Mouse (Mus musculus) embryonic facial prominence, embryonic 15.5 days (tissue): ENCODE measurements around the gene Rnaset2b. TPM values are rescaled to one million over a fixed set of nuclear protein-coding genes. Genes with fewer than 3 reads are reported as not detected.
"Not testable (repeated sequence)": the region's sequence is repeated elsewhere in the genome, so short reads cannot be mapped to it uniquely, and the experiment has no call there.

Experiments
- ATAC-seq: fragments of 200-750 bp; cut with Nextera tagmentation; 2 replicates; pipeline ENCODE4 v1.8.0; 2017; ENCODE audit warnings: low read depth, moderate TSS enrichment; ENCODE audit not compliant: insufficient number of reproducible peaks, low FRiP score, low TSS enrichment
- H3K27ac ChIP-seq: fragments of 300-500 bp; sonication (generic); replicated peaks from 2 replicates; pipeline ENCODE4 v1.5.1; 2015; ENCODE audit warnings: mild to moderate bottlenecking, inconsistent platforms
- H3K27me3 ChIP-seq: fragments of 300-500 bp; sonication (generic); 2 replicates; pipeline ENCODE4 v1.6.1; 2015; ENCODE audit warnings: inconsistent platforms
- H3K36me3 ChIP-seq: fragments of 300-500 bp; sonication (generic); 2 replicates; pipeline ENCODE4 v1.6.1; 2015; ENCODE audit warnings: mild to moderate bottlenecking, inconsistent platforms
- H3K4me1 ChIP-seq: fragments of 300-500 bp; sonication (generic); 2 replicates; pipeline ENCODE4 v1.6.1; 2015; ENCODE audit warnings: inconsistent platforms
- H3K4me2 ChIP-seq: fragments of 300-500 bp; sonication (generic); replicated peaks from 2 replicates; pipeline ENCODE4 v1.6.1; 2015; ENCODE audit warnings: mild to moderate bottlenecking, inconsistent platforms
- H3K4me3 ChIP-seq: fragments of 300-500 bp; sonication (generic); replicated peaks from 2 replicates; pipeline ENCODE4 v1.5.1; 2015; ENCODE audit warnings: mild to moderate bottlenecking, inconsistent platforms
- H3K9ac ChIP-seq: fragments of 300-500 bp; sonication (generic); 2 replicates; pipeline ENCODE4 v1.6.1; 2015; ENCODE audit warnings: inconsistent platforms
- H3K9me3 ChIP-seq: fragments of 300-500 bp; sonication (generic); replicated peaks from 2 replicates; pipeline ENCODE4 v1.6.1; 2016; ENCODE audit warnings: inconsistent platforms
- WGBS: fragments of 180-500 bp; shearing (Covaris S2); methylation state at CpG from one replicate; pipeline ENCODE4 v1.1.7; 2015; 5-methylcytosine and 5-hydroxymethylcytosine counted together
- polyA plus RNA-seq: library from polyadenylated mRNA; unstranded; fragments of >200 nt; fragmentation: Nextera tagmentation; extraction: Ambion mirVana; gene quantifications from 2 replicates; pipeline ENCODE4 v1.2.1, GENCODE M21; 2015

Rnaset2b gene
- polyA plus RNA-seq, 1 experiment from 2014 or later = 219 TPM

- 50% methylated on average over 3 of the region's 14 CpGs for WGBS
- not testable (repeated sequence) for H3K27ac ChIP-seq, H3K27me3 ChIP-seq, H3K4me1 ChIP-seq, H3K9ac ChIP-seq, ATAC-seq, H3K4me3 ChIP-seq, H3K36me3 ChIP-seq, H3K9me3 ChIP-seq, H3K4me2 ChIP-seq
Measured at GRCm38 (mm10) chr17:7025764-7026346, 55.4 kb downstream of the Rnaset2b start.

GRCm38 (mm10) chr17:7030204-7030603 is 59.8 kb downstream of the Rnaset2b start:
- not testable (repeated sequence) for H3K9me3 ChIP-seq, H3K27me3 ChIP-seq, ATAC-seq, H3K4me2 ChIP-seq, H3K27ac ChIP-seq, H3K4me3 ChIP-seq, H3K36me3 ChIP-seq, H3K9ac ChIP-seq, H3K4me1 ChIP-seq
- 45% methylated on average over 6 of the region's 7 CpGs for WGBS

- H3K4me2 ChIP-seq, ATAC-seq, H3K9ac ChIP-seq, H3K4me1 ChIP-seq, H3K36me3 ChIP-seq, H3K4me3 ChIP-seq, H3K27me3 ChIP-seq, H3K9me3 ChIP-seq, H3K27ac ChIP-seq: not testable (repeated sequence)
- WGBS = 48% methylated on average over 3 of the region's 6 CpGs
Measured at GRCm38 (mm10) chr17:7030622-7031174, 60.3 kb downstream of the Rnaset2b start.

GRCm38 (mm10) chr17:7033192-7034166 is 63.0 kb downstream of the Rnaset2b start:
- not testable (repeated sequence) for ATAC-seq, H3K4me2 ChIP-seq, H3K9ac ChIP-seq, H3K27me3 ChIP-seq, H3K36me3 ChIP-seq, H3K9me3 ChIP-seq, H3K27ac ChIP-seq, H3K4me3 ChIP-seq, H3K4me1 ChIP-seq
- 50% methylated on average over 3 of the region's 17 CpGs for WGBS

Other genes with a start within 250 kb of the Rnaset2b start
- 80.3 and 96.0 TPM in 2 replicates for gene Ezr, start 187.8 kb upstream of the Rnaset2b start, polyA plus RNA-seq
- gene Rsph3b, start 22.0 kb upstream of the Rnaset2b start, polyA plus RNA-seq = 49.2 and 52.4 TPM in 2 replicates
- gene Tagap1, start 9.5 kb upstream of the Rnaset2b start, polyA plus RNA-seq = 46.1 and 49.0 TPM in 2 replicates
- gene Gm49721, start 8.3 kb downstream of the Rnaset2b start, polyA plus RNA-seq = 0.25 TPM in 1 of 2 replicates, not detected in the other
- not detected in 2 replicates for gene Gm1604a, start 54.9 kb downstream of the Rnaset2b start, polyA plus RNA-seq
- gene Rps6ka2, start 199.5 kb downstream of the Rnaset2b start, polyA plus RNA-seq = 9.1 and 9.8 TPM in 2 replicates